Mouse (Mus musculus) v-Abl transformed pro-B cells (cell line): ENCODE data around the gene Dlg2.

ENCODE experiments used
- in situ Hi-C, 2 experiments: fragments of 400-800 bp; cut with MboI; formaldehyde crosslinking; loops; one replicate each; pipeline ENCODE4 v1.15.1; 2025; ENCODE audit not compliant: unreplicated experiment in 2 of 2

Dlg2 gene

DNA sequence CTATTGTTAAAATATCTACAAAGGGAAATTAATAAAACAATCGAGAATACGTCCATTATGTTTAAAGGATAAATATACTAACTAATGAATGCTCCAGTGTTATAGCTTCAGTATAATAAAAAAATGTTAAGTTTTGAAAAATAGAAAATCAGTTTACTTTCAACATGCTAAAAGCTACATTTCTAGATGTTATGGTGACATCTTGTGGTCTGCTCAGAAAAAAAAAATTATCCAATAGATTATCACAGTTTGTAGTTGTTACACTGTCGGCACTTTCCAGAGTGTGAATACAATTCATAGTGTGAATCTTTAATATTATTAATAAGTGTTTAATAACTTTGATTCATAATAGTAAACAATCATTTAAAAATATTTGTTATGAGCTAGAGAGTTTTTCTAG is 31.7 kb downstream of the Dlg2 start:
- in situ Hi-C loops = loop anchor here (5.0 to 25.0 kb wide), 4 partner anchors 226 to 1046 kb away; no protein-coding TSS in a partner anchor

DNA sequence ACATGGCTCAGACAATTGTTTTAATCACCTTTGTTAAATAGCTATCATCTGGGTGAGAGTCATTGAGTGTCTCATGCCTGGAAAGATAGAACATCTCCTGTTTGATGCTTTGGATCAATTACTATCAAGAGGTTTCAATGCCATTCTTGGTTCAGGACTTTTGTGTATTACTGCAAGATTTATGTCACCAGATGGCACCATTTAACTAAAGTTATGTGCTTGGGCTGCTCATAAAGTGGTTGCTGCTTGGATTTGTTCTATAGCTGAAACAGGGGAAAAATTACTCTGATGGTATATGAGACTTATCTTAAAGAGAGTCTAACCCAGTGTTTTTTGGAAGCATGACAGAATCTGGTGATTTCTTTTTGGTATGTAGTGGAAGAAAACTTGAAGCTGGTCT is 35.8 kb downstream of the Dlg2 start:
- in situ Hi-C loops = loop anchor here (10.0 to 25.0 kb wide), 3 partner anchors 713 to 1050 kb away; no protein-coding TSS in a partner anchor

DNA sequence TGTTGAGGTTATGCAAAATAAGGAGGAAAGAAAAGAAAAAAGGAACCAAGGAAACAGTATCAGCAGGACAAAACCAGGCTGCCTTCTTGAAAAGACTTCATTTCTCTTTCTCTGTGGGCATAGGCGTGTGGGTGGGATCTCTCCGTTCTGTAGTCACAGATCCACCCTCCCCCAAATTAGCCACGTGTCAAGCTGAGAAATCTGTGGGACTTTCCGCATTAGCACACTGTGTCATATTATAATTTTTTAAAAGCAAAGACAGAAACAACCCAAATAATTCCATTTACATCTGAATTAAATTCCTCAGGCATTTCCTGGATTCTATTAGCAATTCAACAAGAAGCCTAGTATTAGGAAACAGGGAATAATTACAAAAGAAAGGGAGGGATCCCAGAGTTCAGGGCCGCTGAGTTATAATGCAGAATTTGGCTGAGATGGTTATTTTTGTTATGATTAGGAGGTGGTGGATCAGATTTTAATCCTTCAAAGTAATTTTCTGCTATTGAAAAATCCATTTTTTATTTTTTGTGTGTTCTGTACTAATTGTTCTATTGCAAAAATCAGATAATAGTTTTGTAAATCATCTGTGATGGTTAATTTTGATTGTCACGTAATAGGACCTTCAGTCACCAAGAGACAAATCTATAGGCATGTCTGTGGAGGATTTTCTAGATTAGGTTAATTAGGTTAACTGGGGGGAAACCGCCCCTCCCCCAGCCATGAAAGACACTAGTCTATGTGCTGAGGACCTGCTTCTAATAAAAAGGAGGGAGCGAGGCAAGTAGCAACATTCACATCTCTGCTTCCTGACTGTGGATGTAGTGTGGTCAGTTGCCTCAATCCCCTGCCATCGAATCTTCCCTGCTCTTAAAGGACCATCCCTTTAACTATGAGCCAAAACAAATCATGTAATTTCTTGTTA is 63.3 kb downstream of the Dlg2 start:
- in situ Hi-C loops = no loop called here

DNA sequence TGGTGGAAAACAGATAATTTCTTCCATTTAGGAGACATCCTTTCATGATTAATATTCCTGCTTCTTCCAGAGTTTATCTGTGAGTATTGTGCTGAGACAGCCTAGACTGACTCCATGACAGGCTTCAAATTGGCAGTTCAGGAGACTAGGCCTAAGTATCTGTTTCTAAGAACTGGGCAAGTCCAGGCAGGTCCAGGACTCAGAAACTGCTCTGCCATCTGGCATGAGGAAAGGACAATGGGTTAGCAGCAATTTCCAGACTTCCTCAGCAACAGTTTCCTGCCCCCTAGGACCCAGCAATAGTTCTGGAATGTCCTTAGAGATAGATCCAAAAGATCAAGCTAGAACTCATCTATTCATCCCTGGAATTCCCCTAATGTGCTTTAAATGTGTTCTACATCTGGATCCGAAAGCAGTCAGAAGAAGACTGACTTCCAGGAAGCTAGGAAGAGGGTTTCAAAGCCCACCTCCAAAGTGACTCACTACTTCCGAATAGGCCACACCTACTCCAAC is 64.4 kb downstream of the Dlg2 start:
- in situ Hi-C loops = no loop called here

DNA sequence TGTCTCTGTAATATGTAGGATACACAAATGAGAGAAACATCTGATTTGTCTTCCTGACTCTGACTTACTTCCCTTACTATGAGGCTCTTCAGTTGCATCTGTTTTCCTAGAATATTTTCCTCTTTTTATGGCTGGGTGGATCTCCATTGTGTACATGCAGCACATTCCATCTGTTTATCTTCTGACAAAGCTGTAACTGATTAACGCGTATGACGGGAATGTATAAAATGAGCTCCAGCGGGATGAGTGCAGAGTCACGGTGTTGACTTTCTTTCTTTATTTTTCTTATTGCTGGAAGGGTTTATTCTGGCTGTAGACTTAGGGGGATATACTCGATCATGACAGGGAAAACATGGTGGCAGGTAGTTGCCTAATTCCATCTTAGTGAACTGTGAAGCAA is 76.9 kb downstream of the Dlg2 start:
- in situ Hi-C loops = no loop called here

DNA sequence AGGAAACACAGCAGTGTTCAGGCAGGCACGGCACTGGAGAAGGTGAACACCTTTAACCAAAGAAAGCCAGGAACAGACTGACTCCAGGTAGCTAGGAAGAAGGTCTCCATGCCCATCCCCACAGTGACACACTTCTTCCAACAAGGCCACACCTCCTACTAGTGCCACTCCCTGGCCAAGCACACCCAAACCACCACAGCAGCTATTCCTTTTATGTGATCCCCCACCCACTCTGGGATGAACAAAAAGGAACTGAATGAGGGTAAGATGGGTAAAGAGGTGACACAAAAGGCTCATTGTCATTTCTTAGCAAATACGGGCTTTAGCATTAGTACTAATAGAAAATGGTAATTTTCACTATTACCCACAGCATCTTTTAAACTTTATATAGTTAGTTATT is 77.9 kb downstream of the Dlg2 start:
- in situ Hi-C loops = no loop called here

DNA sequence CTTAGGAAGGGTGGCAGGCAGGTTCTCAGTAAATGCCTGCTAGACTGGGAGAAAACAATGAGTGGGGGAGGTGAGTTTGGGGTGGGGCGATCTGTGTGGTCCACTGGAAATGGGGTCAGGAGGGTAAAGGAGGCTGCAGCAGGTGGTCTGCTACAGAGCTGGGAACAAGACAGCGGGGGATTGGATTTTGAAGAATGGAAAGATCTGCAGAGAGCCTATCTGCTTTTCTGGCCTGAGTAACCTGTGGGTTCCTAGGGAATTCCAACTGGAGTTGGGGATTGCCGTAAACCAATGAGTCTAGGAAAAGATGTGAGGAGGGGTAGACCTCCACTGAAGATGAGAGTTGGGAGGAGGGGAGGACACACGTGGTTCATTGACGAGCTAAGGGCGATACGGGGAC is 92.7 kb downstream of the Dlg2 start:
- in situ Hi-C loops = no loop called here

DNA sequence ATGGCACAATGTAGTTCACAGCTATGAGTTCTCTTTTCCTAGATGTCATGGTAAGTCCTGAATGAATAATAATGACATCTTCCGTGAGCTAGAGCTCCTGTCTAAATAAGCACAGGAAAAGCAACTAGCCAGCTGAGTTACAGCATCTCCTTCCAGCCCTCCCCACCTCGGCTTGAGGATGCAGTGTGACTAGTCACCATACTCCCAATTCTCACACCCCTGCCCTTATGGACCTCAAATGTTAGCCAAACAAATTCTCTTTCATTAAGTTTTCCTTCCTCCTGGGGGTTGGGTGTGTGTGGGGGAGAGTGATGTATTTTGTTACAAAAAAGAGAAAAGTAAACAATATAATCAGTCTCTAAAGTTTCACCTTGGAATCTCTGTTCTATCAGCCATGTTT is 111.3 kb downstream of the Dlg2 start:
- in situ Hi-C loops = no loop called here

DNA sequence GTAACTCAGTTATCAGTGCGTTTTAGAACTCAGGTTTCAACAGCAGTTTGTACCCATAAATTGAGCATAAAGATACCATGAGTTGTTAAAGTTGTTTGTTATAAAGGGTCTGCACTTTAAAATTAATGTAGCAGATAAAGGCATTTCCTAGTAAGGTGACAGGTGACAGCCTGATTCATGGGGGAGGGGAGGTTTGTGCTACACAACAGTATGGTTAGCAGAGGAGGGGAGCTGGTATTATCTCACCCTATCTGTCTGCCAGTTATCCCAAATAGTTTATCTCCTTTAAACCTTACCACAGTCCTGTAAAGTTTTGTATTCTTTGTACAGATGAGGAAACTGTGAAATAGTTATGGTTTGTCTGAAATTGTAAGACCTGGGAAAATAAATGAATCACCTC is 111.8 kb downstream of the Dlg2 start:
- in situ Hi-C loops = no loop called here

DNA sequence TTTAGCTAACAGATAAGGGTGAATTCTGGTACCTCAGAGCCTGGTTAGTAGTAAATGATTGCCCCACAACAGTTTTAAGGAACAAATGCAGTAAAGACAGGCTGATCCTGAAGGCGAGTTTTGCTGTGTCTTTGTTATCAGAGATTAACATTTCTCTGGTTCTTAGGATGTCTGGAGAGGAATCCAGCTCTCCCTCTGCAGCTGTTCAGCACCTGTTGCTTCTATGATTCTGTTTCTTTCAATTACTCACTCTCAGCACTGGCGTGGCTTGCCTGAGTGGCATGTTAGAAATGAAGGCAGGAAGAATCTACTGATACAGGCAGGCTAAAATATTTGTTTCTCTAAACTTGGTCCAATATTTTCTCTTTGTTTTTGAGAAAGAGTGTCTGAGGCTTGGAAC is 133.3 kb downstream of the Dlg2 start:
- in situ Hi-C loops = no loop called here

DNA sequence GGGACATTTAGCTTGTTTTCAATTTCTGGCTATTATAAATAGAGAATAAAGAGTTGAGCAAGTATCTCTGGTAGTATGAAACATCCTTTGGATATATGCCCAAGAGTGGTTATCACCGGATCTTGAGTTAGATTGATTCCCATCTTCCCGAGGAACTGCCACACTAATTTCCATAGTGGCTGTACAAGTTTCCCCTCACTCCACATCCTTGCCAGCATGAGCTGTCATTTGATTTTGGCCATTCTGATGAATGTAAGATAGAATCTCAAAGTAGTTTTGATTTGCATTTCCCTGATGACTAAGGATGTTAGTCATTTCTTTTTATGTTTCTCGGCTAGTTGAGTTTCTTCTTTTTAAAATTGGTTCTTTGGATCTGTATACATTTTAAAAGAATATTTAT is 154.1 kb downstream of the Dlg2 start:
- in situ Hi-C loops = no loop called here

DNA sequence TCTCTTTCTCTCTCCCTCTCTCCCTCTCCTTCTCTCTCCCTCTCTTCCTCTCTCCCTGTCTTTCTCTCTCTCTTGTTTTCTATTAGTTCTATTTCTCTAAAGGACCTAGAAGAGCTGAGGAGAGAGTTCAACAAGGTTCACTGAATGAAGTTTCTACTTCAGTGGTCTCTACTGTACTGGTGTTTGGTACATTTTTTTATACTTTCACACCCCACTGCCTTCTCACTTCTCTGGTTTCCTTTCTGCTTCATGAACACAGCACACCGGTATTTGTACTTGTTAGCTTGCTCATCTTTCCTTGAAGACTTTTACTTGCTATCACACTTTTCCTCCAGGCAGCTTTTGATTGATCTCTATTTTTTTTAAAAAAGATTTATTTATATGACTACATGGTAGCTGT is 173.0 kb downstream of the Dlg2 start:
- in situ Hi-C loops = no loop called here

DNA sequence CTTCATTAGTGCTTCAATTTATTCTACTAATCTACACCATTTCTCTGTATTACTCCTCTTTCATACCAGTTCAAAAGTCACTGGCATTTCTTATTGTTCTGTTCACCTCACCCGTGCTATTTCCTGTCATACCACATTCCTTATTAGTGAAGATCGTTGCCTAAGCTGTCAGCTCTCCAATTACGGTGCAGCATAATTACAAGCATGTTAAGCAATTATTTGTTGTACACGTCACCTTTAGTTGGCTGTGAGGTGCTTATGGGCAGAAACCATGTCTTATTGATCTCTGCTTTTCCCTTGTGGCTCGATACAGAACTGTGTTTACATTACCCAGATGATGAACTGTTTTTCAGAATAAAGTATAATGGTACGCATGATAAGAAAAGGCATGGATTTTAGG is 174.7 kb downstream of the Dlg2 start:
- in situ Hi-C loops = no loop called here

DNA sequence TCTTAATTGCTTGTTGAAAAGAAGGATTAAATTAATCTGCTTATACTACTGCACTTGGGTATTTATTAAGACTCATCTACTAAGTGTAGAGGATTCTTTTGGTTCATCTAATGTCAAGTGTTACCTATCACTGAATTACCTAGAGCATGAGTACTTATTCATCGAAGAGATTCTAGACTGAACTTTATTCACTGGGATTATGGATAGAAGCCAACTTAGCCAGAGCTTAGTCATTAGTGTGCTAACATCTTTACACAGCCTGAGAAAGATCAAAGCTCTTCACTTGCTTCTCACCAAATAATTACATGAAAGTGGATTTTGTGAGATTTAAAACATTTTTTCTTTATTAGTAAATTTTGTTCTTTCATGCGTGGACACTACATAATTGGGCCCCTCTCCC is 175.1 kb downstream of the Dlg2 start:
- in situ Hi-C loops = no loop called here

DNA sequence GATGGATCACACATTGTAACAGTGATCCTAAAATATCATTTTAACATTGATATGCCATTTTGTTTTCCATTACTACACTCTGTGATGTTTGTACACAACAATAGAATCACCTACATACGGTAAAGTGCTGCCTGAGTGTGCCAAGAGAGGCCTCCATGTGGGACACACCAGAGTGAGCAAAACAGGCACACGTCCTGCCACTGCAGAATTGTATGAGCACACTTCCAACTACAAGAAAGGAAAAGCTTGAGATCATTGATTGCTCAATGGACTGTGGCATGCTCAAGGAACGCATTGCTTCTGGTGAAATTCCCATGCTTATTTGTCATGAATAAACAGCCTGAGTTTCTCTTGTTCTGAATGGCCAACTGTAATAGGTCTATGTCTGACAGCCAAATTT is 182.1 kb downstream of the Dlg2 start:
- in situ Hi-C loops = no loop called here

DNA sequence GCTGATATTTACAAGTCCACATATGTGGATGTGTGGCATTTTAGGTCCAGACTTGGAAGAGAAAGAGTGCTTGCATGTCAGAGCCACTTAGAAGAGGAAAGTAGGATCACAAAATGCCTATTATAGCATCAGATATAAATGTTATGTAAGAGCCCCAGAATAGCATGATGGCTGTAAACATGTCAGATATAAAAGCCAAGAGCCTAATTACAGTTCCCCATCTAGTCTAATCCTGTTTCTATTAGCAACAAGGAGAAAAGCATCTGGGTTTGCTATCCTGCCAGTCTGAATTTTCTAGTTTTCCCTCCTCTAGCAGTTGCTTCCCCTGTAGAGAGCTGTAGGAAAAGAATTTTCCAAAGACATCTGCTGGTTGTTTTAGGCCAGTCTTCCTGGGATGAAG is 217.6 kb downstream of the Dlg2 start:
- in situ Hi-C loops = no loop called here

DNA sequence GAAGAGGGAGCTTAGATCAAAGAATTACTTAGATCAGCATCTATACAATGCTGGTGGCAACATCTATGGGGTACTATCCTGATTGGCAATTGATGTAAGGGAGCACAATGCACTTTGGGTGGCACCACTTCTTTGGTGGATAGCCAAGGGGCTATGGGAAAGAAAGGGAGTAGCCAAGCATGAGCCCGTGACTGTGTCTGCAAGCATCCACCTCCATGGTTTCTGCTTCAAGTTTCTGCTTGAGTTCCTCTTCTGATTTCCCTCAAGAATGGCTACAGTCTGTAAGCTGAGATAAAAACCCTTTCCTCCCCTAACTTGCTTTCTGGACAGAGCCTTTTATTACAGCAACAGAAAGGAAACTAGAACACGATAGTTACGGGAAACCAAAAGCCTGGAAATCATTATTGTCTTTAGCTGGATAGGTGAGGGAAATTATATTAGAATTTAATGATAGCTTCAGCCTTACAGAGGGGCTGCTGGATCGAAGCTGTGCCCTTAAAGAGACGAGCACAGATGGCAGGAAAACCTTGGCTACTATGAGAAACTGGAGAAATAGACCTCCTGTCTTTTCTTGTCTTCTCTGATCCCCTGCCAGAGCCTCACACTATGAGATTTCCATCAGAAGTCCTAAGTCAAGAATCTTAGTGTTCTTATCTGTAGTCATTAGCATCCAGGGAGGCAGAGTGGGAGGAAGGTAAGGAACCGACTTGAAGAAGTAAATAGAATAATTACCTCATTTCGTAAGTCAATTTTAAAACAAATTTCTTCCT is 219.9 kb downstream of the Dlg2 start:
- in situ Hi-C loops = no loop called here

DNA sequence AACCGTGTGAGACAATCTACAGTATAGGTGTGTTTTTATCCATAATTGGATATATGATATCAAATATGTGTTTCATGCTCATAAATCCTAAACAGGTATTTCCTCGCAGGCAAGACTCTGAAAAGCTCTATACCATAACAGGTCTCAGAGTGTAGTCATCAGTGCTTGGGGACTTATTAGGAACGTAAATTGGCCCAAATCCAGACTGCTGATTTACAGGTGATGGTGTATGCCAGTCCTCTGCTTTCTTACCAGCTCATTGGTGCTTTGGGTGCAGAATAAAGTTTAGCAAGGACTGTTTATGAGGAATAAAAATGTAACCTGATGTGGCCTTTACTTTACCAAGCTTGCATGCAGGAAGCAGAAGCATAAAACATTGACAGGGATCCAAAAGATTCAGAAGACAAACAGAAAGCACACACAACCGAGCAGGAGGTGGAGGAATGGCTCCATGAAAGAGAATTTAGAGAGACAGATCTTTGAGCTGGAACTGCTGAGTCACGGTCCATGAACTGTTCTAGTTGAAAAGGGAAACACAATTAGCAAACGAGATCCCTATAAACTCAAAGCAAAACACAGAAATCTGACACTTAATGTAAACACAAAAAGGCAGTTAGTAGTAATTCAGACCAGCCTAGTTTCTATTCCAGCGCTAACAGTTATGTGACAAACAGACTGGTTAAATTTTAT is 226.8 kb downstream of the Dlg2 start:
- in situ Hi-C loops = no loop called here

DNA sequence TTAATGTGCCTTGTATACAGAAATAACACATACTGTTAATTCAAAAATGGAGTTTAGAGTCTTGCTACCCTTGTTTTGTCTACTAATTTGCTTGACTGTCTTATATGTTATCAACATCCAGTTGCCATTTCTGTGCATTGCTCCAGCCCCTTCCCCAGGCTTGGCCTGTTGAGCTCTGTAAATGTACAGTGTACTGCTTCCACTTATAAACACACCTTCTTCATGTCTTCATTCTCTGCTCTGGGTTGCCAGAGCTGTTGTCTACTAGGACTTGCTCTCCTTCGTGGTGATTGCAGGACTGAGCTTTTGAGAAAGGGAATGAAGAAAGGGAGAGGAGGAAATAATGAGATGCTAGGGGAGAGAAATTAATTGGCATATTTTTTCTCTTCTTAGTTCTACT is 227.5 kb downstream of the Dlg2 start:
- in situ Hi-C loops = no loop called here

DNA sequence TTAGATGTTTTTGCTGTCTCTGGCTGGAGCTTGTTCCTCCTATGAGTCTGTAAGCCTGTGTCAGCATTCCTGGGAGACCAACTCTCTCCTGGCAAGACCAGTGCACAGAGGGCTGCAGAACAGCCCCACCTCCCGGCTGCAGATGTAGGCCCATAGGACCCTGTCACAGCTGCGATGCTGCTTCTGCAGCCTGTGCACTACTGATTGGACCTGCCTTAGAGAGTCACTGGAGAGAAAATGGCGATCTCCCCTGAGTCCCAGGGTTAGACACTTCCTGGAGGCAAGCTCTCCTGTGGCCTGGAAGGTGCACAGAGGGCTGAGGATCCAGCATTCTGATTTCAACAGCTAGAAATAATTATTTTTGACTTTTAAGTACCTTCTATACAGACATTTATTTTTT is 257.6 kb downstream of the Dlg2 start:
- in situ Hi-C loops = no loop called here

DNA sequence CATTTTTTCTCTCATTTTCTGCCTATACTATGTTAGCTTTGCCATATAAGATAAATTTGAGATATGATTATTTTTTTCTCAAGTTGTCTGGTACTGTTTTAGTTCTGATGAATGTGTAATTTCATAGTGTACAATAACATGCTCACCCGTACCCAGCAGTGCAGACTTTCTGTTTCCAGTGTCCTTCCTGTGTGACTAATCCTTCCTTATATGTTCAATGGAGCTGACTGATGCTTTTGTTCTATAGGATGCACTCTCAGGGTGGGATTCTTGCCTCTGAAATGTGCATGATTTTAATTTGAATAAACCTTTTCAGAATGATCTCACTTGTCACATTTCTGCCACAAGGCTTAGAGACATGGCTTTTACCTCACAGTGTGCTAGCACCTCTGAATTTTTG is 259.9 kb downstream of the Dlg2 start:
- in situ Hi-C loops = no loop called here
